Mouse (Mus musculus): ENCODE data around the gene Cd209e.
A peak's percentile ranks its signal among the peaks of the same experiment; 100 is the strongest.
"Not testable (repeated sequence)": the region's sequence is repeated elsewhere in the genome, so short reads cannot be mapped to it uniquely, and the experiment has no call there.

The Cd209e gene

DNA sequence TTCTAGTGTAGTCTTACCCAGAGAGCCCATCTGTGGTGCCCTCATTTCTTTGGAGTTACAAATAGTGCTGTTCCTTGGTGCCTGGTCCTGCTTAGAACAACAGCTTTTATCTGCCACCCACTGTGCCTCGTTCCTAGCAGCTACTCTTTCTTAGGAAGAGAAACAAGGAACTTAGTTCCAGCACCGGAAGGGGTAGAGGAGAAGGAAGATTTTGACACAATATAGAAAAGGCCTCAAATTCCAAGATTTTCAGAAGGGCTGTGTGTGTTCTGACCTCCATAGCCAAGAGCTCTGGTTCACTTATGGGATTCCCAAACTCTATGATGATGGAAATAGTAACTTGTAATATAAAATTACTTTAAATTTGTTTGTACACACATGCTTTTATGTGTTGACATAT is at the start of gene Cd209e:
Gene Cd209e, minus strand, starts transcription at position 101 of the 400 bp plus-strand sequence.
- DNase-seq, result no peak

DNA sequence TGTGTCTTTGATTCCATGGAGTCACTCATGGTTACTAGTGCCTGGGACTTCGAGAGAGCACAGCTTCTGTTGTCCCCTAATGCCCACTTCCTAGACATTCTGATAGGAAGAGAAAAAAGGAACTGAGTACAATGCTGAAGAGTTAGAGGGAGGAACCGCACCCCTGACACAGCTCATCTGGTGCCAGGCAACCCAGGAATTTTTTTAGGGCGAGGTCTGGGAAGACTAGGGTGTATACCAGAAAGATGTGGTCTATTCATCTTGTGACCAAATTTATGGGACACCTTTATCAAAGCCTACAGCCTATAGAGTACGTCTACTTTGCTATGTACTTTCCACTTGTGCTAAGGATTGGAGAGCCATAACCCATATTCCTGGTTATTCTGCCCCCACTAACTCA is 24.3 kb upstream of the Cd209e start, which contains the start of gene Cd209d:
Gene Cd209d, minus strand, starts transcription at position 101 of the 400 bp plus-strand sequence.
- no peak for DNase-seq

DNA sequence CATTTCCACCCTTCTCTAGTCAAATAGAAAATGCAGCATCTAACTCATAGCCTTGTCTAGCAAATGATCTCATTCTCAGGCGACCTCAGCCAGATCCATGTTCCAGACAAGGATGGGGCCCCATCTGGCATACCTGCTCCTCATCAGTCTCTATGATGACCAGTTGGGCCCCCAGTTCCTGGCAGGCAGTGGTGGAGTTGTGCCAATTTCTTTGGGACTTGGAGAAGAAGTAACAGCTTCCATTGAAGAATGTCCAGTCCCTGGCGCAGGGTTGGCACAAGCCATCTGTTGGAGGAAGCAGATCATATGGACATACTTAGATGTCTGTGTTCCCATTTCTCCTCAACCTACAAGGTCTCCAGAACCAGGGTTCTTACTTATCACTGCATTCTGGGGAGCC is 22.0 kb upstream of the Cd209e start:
- no peak for DNase-seq

DNA sequence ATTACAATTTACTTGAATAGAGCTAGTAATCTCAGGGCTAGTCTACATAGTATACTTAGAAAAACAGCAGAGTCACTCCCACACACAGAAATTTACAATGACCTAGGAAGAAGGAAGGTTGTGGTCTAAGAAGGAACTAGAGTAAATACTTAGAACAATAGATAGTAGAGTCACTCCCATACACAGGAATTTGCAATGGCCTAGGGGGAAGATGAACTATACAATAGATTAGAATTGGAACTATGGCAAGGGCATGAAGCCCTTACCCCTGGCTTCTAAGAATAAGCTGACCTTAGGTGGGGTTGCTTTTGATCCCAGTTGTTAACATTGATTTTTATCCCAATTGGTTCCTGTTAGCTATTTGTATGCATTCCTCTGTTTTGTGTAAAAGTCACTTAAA is 8.6 kb upstream of the Cd209e start:
- not testable (repeated sequence) for DNase-seq

DNA sequence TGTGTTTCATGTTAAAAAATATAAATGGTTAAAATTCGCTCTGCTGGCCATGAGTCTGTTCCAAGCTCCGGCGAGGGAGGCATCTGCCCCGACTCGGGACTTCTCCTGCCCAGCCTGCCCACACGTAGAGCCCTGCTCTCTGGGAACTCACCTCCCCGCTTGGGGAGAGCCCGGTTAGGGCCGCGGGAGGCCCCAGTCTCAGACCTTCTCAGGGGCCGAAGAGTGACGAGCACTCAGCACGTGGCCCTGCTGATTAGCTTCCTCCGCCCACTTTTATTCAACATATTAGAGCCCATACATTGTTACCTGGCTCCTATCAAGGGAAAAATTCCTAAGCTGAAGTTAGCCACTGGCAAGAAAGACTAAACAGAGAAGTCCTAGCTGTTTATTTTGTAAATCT is 51.0 kb downstream of the Cd209e start:
- DNase-seq, result peak; percentile 18 to 26
